Mouse (Mus musculus) neural tube, embryonic 12.5 days (tissue): ENCODE measurements around the gene Sars. TPM values are rescaled to one million over a fixed set of nuclear protein-coding genes. Genes with fewer than 3 reads are reported as not detected.
A peak's percentile ranks its signal among the peaks of the same experiment; 100 is the strongest.

ENCODE experiments used
- ATAC-seq: fragments of 200-750 bp; cut with Nextera tagmentation; 2 replicates; pipeline ENCODE4 v1.8.0; 2017; ENCODE audit warnings: low read depth, mild to moderate bottlenecking, moderate TSS enrichment, moderate library complexity; ENCODE audit not compliant: low FRiP score
- H3K27ac ChIP-seq: fragments of 300-500 bp; sonication (generic); 2 replicates; pipeline ENCODE4 v1.5.1; 2016
- H3K27me3 ChIP-seq: fragments of 300-500 bp; sonication (generic); replicated peaks from 2 replicates; pipeline ENCODE4 v1.6.1; 2016; ENCODE audit warnings: mild to moderate bottlenecking
- H3K36me3 ChIP-seq: fragments of 300-500 bp; sonication (generic); 2 replicates; pipeline ENCODE4 v1.6.1; 2016; ENCODE audit warnings: mild to moderate bottlenecking
- H3K4me1 ChIP-seq: fragments of 300-500 bp; sonication (generic); 2 replicates; pipeline ENCODE4 v1.6.1; 2016
- H3K4me2 ChIP-seq: fragments of 300-500 bp; sonication (generic); replicated peaks from 2 replicates; pipeline ENCODE4 v1.6.1; 2016; ENCODE audit warnings: mild to moderate bottlenecking
- H3K4me3 ChIP-seq: fragments of 300-500 bp; sonication (generic); 2 replicates; pipeline ENCODE4 v1.5.1; 2016
- H3K9ac ChIP-seq: fragments of 300-500 bp; sonication (generic); 2 replicates; pipeline ENCODE4 v1.6.1; 2016; ENCODE audit warnings: mild to moderate bottlenecking
- H3K9me3 ChIP-seq: fragments of 300-500 bp; sonication (generic); 2 replicates; pipeline ENCODE4 v1.6.1; 2016; ENCODE audit warnings: mild to moderate bottlenecking
- WGBS: fragments of 180-500 bp; shearing (Covaris S2); methylation state at CpG from one replicate; pipeline ENCODE4 v1.1.7; 2016; 5-methylcytosine and 5-hydroxymethylcytosine counted together
- polyA plus RNA-seq: library from polyadenylated mRNA; unstranded; fragments of >200 nt; fragmentation: Nextera tagmentation; extraction: Ambion mirVana; gene quantifications from 2 replicates; pipeline ENCODE4 v1.2.1, GENCODE M21; 2016

Sars gene
- polyA plus RNA-seq, 1 experiment from 2014 or later = 212 TPM

- Histone ChIP-seq H3K4me2 (no peak overlapping the region), H3K4me3 (no peak overlapping the region), H3K4me1 (no peaks in the 10 kb centered on the region), H3K9me3 (no peaks in the 10 kb centered on the region), H3K27me3 (no peaks in the 10 kb centered on the region), H3K27ac (no peak overlapping the region), H3K36me3 (no peaks in the 10 kb centered on the region), H3K9ac (no peak overlapping the region)
- 90% methylated on average over 2 of the region's 2 CpGs for WGBS
- ATAC-seq = no peak
Observed at GRCm38 (mm10) chr3:108451969-108452368, 7.0 kb upstream of the Sars start.

GRCm38 (mm10) chr3:108445366-108445705 lies 327 bp upstream of the Sars start:
- 16% methylated on average over 6 of the region's 6 CpGs for WGBS
- H3K27ac ChIP-seq = no peak overlapping the region
- H3K27me3 ChIP-seq = no peaks in the 10 kb centered on the region
- H3K4me2 ChIP-seq = peak overlapping the region; percentile 79
- peak overlapping the region; percentile 82 for H3K4me3 ChIP-seq
- peaks cover 23% of the 10 kb centered on the region for H3K4me1 ChIP-seq
- ATAC-seq = no peak
- H3K9me3 ChIP-seq = no peaks in the 10 kb centered on the region
- H3K9ac ChIP-seq = peak overlapping the region; percentile 78
- H3K36me3 ChIP-seq = peaks cover 4% of the 10 kb centered on the region; the same call in 1 of the 2 replicates

- peak overlapping the region; percentile 78 for H3K9ac ChIP-seq
- H3K4me2 ChIP-seq = peak overlapping the region; percentile 79
- ATAC-seq = 0 out of 2 replicates have a peak, but pooled peaks have one; percentile 25
- H3K9me3 ChIP-seq = no peaks in the 10 kb centered on the region
- peaks cover 23% of the 10 kb centered on the region for H3K4me1 ChIP-seq
- peaks cover 5% of the 10 kb centered on the region; the same call in 1 of the 2 replicates for H3K36me3 ChIP-seq
- H3K4me3 ChIP-seq = peak overlapping the region; percentile 82
- no peak overlapping the region for H3K27ac ChIP-seq
- 25% methylated on average over 8 of the region's 8 CpGs for WGBS
- no peaks in the 10 kb centered on the region for H3K27me3 ChIP-seq
Observed at GRCm38 (mm10) chr3:108444029-108444428, 980 bp downstream of the Sars start.

- no peak overlapping the region for H3K9ac ChIP-seq
- H3K4me1 ChIP-seq = peaks cover 48% of the 10 kb centered on the region
- no peak overlapping the region for H3K27ac ChIP-seq
- peaks cover 27% of the 10 kb centered on the region for H3K36me3 ChIP-seq
- H3K4me2 ChIP-seq = no peak overlapping the region
- no peak for ATAC-seq
- WGBS = 67% methylated on average over 7 of the region's 7 CpGs
- no peaks in the 10 kb centered on the region for H3K9me3 ChIP-seq
- no peaks in the 10 kb centered on the region for H3K27me3 ChIP-seq
- H3K4me3 ChIP-seq = no peak overlapping the region
Observed at GRCm38 (mm10) chr3:108436380-108436714, 8.7 kb downstream of the Sars start.

- Histone ChIP-seq H3K4me3 (no peak overlapping the region), H3K4me1 (peaks cover 48% of the 10 kb centered on the region), H3K36me3 (peaks cover 32% of the 10 kb centered on the region), H3K9ac (0 out of 2 replicates have a peak overlapping the region, but pooled peaks have one; percentile 14), H3K27ac (peak overlapping the region; percentile 50; the same call in 1 of the 2 replicates), H3K4me2 (no peak overlapping the region), H3K27me3 (no peaks in the 10 kb centered on the region), H3K9me3 (no peaks in the 10 kb centered on the region)
- no peak for ATAC-seq
- WGBS = 76% methylated on average over 17 of the region's 17 CpGs
Observed at GRCm38 (mm10) chr3:108435701-108436379, 9.2 kb downstream of the Sars start.

GRCm38 (mm10) chr3:108433881-108434495 lies 11.0 kb downstream of the Sars start:
- H3K27ac ChIP-seq = peak overlapping the region; percentile 89
- H3K4me1 ChIP-seq = peaks cover 48% of the 10 kb centered on the region
- peaks cover 46% of the 10 kb centered on the region for H3K36me3 ChIP-seq
- H3K27me3 ChIP-seq = no peaks in the 10 kb centered on the region
- H3K9me3 ChIP-seq = no peaks in the 10 kb centered on the region
- WGBS = 15% methylated on average over 19 of the region's 19 CpGs
- H3K4me2 ChIP-seq = peak overlapping the region; percentile 30
- ATAC-seq = peak; percentile 90
- H3K9ac ChIP-seq = peak overlapping the region; percentile 30; the same call in 1 of the 2 replicates
- no peak overlapping the region for H3K4me3 ChIP-seq

- no peaks in the 10 kb centered on the region for H3K27me3 ChIP-seq
- WGBS = 9% methylated on average over 18 of the region's 18 CpGs
- peak overlapping the region; percentile 30 for H3K4me2 ChIP-seq
- H3K9me3 ChIP-seq = no peaks in the 10 kb centered on the region
- peaks cover 53% of the 10 kb centered on the region for H3K36me3 ChIP-seq
- no peak overlapping the region for H3K4me3 ChIP-seq
- H3K27ac ChIP-seq = peak overlapping the region; percentile 89
- peak; percentile 94 for ATAC-seq
- H3K4me1 ChIP-seq = peaks cover 48% of the 10 kb centered on the region
- H3K9ac ChIP-seq = peak overlapping the region; percentile 30; the same call in 1 of the 2 replicates
Observed at GRCm38 (mm10) chr3:108433188-108433880, 11.7 kb downstream of the Sars start.

GRCm38 (mm10) chr3:108432542-108433187 lies 12.3 kb downstream of the Sars start:
- no peak overlapping the region for H3K4me3 ChIP-seq
- peak overlapping the region; percentile 18; the same call in 1 of the 2 replicates for H3K4me2 ChIP-seq
- peak; percentile 38; the same call in 1 of the 2 replicates for ATAC-seq
- 39% methylated on average over 13 of the region's 13 CpGs for WGBS
- H3K9ac ChIP-seq = no peak overlapping the region
- no peaks in the 10 kb centered on the region for H3K9me3 ChIP-seq
- peaks cover 59% of the 10 kb centered on the region for H3K36me3 ChIP-seq
- peaks cover 48% of the 10 kb centered on the region for H3K4me1 ChIP-seq
- H3K27me3 ChIP-seq = no peaks in the 10 kb centered on the region
- peak overlapping the region; percentile 89 for H3K27ac ChIP-seq

GRCm38 (mm10) chr3:108425624-108426018 lies 19.4 kb downstream of the Sars start:
- 71% methylated on average over 6 of the region's 6 CpGs for WGBS
- H3K27ac ChIP-seq = peak overlapping the region; percentile 66
- H3K36me3 ChIP-seq = peaks cover 47% of the 10 kb centered on the region
- no peaks in the 10 kb centered on the region for H3K27me3 ChIP-seq
- 0 out of 2 replicates have a peak, but pooled peaks have one; percentile 11 for ATAC-seq
- H3K4me2 ChIP-seq = peak overlapping the region; percentile 20; the same call in 1 of the 2 replicates
- peak overlapping the region; percentile 29; the same call in 1 of the 2 replicates for H3K9ac ChIP-seq
- H3K9me3 ChIP-seq = no peaks in the 10 kb centered on the region
- H3K4me1 ChIP-seq = peaks cover 46% of the 10 kb centered on the region
- no peak overlapping the region for H3K4me3 ChIP-seq

GRCm38 (mm10) chr3:108424944-108425623 lies 19.9 kb downstream of the Sars start:
- H3K4me1 ChIP-seq = peaks cover 46% of the 10 kb centered on the region
- H3K36me3 ChIP-seq = peaks cover 44% of the 10 kb centered on the region
- H3K9ac ChIP-seq = peak overlapping the region; percentile 29; the same call in 1 of the 2 replicates
- H3K27ac ChIP-seq = peak overlapping the region; percentile 66
- 43% methylated on average over 7 of the region's 7 CpGs for WGBS
- no peaks in the 10 kb centered on the region for H3K9me3 ChIP-seq
- no peak overlapping the region for H3K4me3 ChIP-seq
- H3K27me3 ChIP-seq = no peaks in the 10 kb centered on the region
- H3K4me2 ChIP-seq = 0 out of 2 replicates have a peak overlapping the region, but pooled peaks have one; percentile 20
- ATAC-seq = peak; percentile 45; the same call in 1 of the 2 replicates
